ENCODE assay signal across 9 mouse cellular contexts in the genomic region with DNA sequence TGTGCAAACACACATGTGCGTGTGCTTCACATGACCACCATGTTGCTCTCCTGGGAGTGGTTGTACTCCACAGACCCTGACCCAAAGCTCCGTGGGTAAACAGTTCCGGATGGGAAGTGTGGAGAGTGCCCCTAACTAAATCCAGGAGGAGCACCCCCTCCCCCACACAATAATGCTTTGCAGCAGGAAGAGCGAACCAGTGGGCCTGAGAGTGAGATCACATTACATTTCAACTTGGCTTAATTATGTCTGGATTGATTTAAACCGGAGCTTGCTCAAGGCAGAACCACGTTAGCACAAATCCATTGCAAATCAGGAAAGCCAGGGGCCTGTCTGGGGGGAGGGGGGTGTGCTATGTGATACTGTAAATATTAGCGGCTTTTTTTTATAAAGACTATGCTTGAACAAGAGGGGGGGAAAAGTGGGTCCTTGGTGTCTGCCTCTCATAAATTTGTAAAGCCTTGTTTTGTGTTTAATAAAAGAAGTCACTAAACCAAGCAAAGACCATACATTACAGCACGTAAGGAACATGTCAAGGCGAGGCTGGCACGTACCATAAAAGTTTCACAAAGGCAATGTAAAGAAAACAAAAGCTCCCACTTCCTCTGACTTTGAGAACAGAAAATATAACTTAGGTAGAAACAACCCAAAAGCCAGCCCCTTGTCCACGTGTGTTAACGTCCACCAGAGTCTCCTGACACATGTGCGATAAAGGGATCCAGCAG.
DNase-seq lines count a peak whose midpoint lies in the region; ATAC-seq and TF ChIP-seq lines count a peak whose summit lies in the region.
"Had no signal": no experiment of that assay in that cellular context is flagged by ENCODE, and none has a peak within 500 bp of the region (broad histone marks: within the 10 kb centered on the region; RNA-seq: fewer than 3 reads in every experiment).

No protein-coding gene starts in this region.

- H3K27ac ChIP-seq in heart, embryonic 15.5 days = peak overlapping the region; percentile 36; the same call in 1 of the 2 replicates
- H3K27ac ChIP-seq in heart, embryonic 10.5 days = no peak overlapping the region
- peak overlapping the region; percentile 68 for H3K27ac ChIP-seq in limb, embryonic 14.5 days (replicated peaks; ENCODE audit: low read depth, low read length)
- peak overlapping the region; percentile 50 for H3K27ac ChIP-seq in stomach, postnatal 0 days (replicated peaks)

- no peak for TF ChIP-seq POLR2A in limb, embryonic 14.5 days (IDR thresholded peaks at IDR 0.05; ENCODE audit: borderline replicate concordance, extremely low read depth, insufficient read depth, insufficient read length)

- no peak for TF ChIP-seq CTCF in stomach, postnatal 0 days (IDR thresholded peaks at IDR 0.05; ENCODE audit: low read depth)

- H3K9ac ChIP-seq in heart, embryonic 15.5 days = no peak overlapping the region
- H3K9ac ChIP-seq in limb, embryonic 14.5 days (ENCODE audit: low read depth, low read length, severe bottlenecking) = no peak overlapping the region; the same call in 1 of the 2 replicates
- no peak overlapping the region for H3K9ac ChIP-seq in stomach, postnatal 0 days (ENCODE audit: low read length)

- no peak for ATAC-seq in heart, embryonic 15.5 days (replicated peaks; ENCODE audit: insufficient number of reproducible peaks, insufficient read depth, low FRiP score, low read depth)
- peak; percentile 73 for ATAC-seq in limb, embryonic 14.5 days (ENCODE audit: low FRiP score, low read depth)
- ATAC-seq in stomach, postnatal 0 days (ENCODE audit: low FRiP score, low TSS enrichment) = no peak
- no peak for ATAC-seq in erythroid progenitor cell, adult 5-6 weeks (replicated peaks; ENCODE audit: low FRiP score, poor library complexity, severe bottlenecking)

- no peaks in the 10 kb centered on the region for H3K27me3 ChIP-seq in heart, embryonic 15.5 days
- no peaks in the 10 kb centered on the region for H3K27me3 ChIP-seq in heart, embryonic 10.5 days (ENCODE audit: insufficient read depth, poor library complexity, severe bottlenecking)
- no peaks in the 10 kb centered on the region for H3K27me3 ChIP-seq in limb, embryonic 14.5 days (ENCODE audit: control insufficient read depth, insufficient read depth, low read length)
- H3K27me3 ChIP-seq in stomach, postnatal 0 days (ENCODE audit: control insufficient read depth, insufficient read depth, low read length) = no peaks in the 10 kb centered on the region

- no peak overlapping the region for H3K4me3 ChIP-seq in heart, embryonic 15.5 days
- no peak overlapping the region for H3K4me3 ChIP-seq in heart, embryonic 10.5 days
- H3K4me3 ChIP-seq in limb, embryonic 14.5 days (replicated peaks; ENCODE audit: low read length) = no peak overlapping the region
- no peak overlapping the region for H3K4me3 ChIP-seq in stomach, postnatal 0 days (ENCODE audit: low read depth, low read length)

- TF ChIP-seq EP300 in stomach, postnatal 0 days (optimal IDR thresholded peaks at IDR 0.05) = no peak

- WGBS in heart, embryonic 15.5 days = 63% methylated on average over 13 of the region's 13 CpGs
- 62% methylated on average over 13 of the region's 13 CpGs for WGBS in heart, embryonic 10.5 days
- 13% methylated on average over 13 of the region's 13 CpGs for WGBS in limb, embryonic 14.5 days
- 28% methylated on average over 13 of the region's 13 CpGs for WGBS in stomach, postnatal 0 days

- no peaks in the 10 kb centered on the region for H3K9me3 ChIP-seq in heart, embryonic 15.5 days (replicated peaks)
- H3K9me3 ChIP-seq in heart, embryonic 10.5 days = no peaks in the 10 kb centered on the region
- no peaks in the 10 kb centered on the region for H3K9me3 ChIP-seq in limb, embryonic 14.5 days (ENCODE audit: control insufficient read depth, low read length)
- H3K9me3 ChIP-seq in stomach, postnatal 0 days (ENCODE audit: control insufficient read depth, low read length) = no peaks in the 10 kb centered on the region

- H3K4me2 ChIP-seq in heart, embryonic 15.5 days = no peak overlapping the region
- H3K4me2 ChIP-seq in limb, embryonic 14.5 days (replicated peaks; ENCODE audit: low read depth, low read length, severe bottlenecking) = no peak overlapping the region; the same call in 1 of the 2 replicates
- no peak overlapping the region for H3K4me2 ChIP-seq in stomach, postnatal 0 days (replicated peaks; ENCODE audit: low read depth)

- DNase-seq in heart, embryonic 10.5 days (ENCODE audit: low spot score) = no peak
- DNase-seq in retina, postnatal 1 day = peak; percentile 22
- DNase-seq in retina, embryonic 14.5 days (ENCODE audit: low spot score) = no peak
- peak; percentile 83 for DNase-seq in limb, embryonic 14.5 days (ENCODE audit: low spot score)
- DNase-seq in stomach, postnatal 0 days (ENCODE audit: low spot score) = no peak
- DNase-seq in frontal cortex, postnatal 25 days (ENCODE audit: low spot score in 2 of 2) = no peak
- DNase-seq: gastrocnemius, postnatal 14 days had no signal

- peaks cover 21% of the 10 kb centered on the region; the same call in 1 of the 2 replicates for H3K4me1 ChIP-seq in heart, embryonic 15.5 days (replicated peaks)
- peaks cover 21% of the 10 kb centered on the region for H3K4me1 ChIP-seq in heart, embryonic 10.5 days
- peaks cover 52% of the 10 kb centered on the region for H3K4me1 ChIP-seq in limb, embryonic 14.5 days (ENCODE audit: control insufficient read depth, insufficient read depth, low read length)
- 0 out of 2 replicates have a peak, but pooled peaks cover 2% of the 10 kb centered on the region for H3K4me1 ChIP-seq in stomach, postnatal 0 days (replicated peaks; ENCODE audit: control insufficient read depth, insufficient read depth)

- H3K36me3 ChIP-seq in heart, embryonic 15.5 days = peaks cover 46% of the 10 kb centered on the region
- H3K36me3 ChIP-seq in heart, embryonic 10.5 days = peaks cover 59% of the 10 kb centered on the region
- peaks cover 61% of the 10 kb centered on the region for H3K36me3 ChIP-seq in limb, embryonic 14.5 days (ENCODE audit: control insufficient read depth, insufficient read depth, low read length)
- peaks cover 9% of the 10 kb centered on the region; the same call in 1 of the 2 replicates for H3K36me3 ChIP-seq in stomach, postnatal 0 days (ENCODE audit: control insufficient read depth, insufficient read depth, low read length)

Comparison
In these comparisons a context has a peak if more than half of its experiments do, and no peak if none do; other contexts are left out.
1. DNase-seq: peak in retina, postnatal 1 day (single experiment) and limb, embryonic 14.5 days (single experiment); none in heart, embryonic 10.5 days (single experiment), retina, embryonic 14.5 days (single experiment), stomach, postnatal 0 days (single experiment) and frontal cortex, postnatal 25 days (0 of 2).